Mouse (Mus musculus) hematopoietic stem cell, adult 5-6 weeks (primary cell): ENCODE results near the gene Fam241a. TPM values are rescaled to one million over a fixed set of nuclear protein-coding genes. Genes with fewer than 3 reads are reported as not detected.

Experiments used
- ATAC-seq, 2 experiments: fragments of 125-278 bp in 1 of 2; replicated peaks in 1 of 2; 2 replicates each; pipeline ENCODE4 v1.8.0; 2016 to 2017; ENCODE audit warnings: inconsistent platforms in 2 of 2, mild to moderate bottlenecking in 2 of 2, moderate number of reproducible peaks in 2 of 2, low read depth in 1 of 2, moderate TSS enrichment in 1 of 2; ENCODE audit not compliant: low FRiP score in 2 of 2, poor library complexity in 2 of 2, severe bottlenecking in 2 of 2, insufficient read depth in 1 of 2, low TSS enrichment in 1 of 2
- total RNA-seq: library from RNA; stranded (forward); fragments of 172-1452, 232-1000 nt; gene quantifications from 2 replicates; pipeline ENCODE4 v1.2.3, GENCODE M21; 2017

The Fam241a gene
- total RNA-seq, 1 experiment from 2014 or later, result 10.6 TPM

DNA sequence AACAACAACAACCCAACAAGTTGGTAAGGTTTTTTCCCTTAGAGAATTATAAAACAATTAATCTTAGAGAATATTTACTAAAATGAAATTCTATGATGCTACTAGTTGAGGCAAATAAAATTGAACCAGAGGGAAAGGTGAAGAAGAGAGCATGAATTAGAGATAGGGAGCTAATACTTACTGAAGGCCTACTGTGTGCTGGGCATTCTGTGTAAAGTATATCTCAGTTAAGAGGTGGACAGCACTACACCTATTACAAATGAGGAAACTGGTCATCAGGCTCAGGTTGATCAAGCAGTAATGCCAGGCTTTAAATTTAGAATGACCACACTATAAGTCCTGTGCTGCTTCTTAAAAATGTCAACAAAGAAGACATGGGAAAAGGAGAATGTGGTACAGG, 6.1 kb downstream of the Fam241a start:
- ATAC-seq, result no peak

DNA sequence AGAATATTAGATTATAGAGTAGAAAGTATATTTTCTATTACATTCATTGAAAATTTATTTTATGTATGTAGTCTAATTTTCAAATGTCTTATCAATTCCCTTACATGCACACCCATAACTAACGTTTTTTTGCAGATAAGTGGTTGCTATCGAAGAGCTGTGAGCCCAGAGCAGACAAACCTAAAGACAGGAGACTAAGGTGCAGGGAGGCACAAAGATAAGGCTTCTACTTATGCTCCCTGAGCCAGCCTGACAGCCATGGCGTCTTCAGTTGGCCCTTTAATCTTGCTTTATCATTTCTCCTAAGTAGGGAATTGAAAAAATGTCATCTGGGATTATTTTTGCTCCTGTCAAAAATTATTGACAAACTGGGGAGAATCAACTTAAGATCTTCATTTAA, 6.6 kb downstream of the Fam241a start:
- ATAC-seq, result 0 out of 4 replicates have a peak, but pooled peaks of 1 of the 2 experiments have one; percentile 20

DNA sequence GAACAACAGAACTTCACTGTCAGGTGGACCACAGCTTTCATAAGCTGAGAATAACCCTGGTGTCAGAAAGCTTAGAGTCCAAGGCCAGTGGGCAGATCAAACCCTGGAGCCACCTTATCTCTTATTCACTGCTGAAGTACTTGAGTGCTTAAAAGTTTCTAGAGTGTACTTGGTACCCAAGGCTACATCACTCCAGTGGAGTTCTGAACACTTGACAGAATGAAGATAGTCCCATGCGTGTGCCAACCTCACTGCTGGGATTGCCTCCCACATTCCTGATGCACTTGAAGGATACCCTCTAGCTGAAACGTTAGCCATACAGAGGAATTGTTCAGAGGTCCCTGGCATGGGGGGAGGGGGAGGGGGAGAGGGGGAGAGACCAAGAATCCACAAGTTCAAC, 14.4 kb downstream of the Fam241a start:
- ATAC-seq, result no peak

DNA sequence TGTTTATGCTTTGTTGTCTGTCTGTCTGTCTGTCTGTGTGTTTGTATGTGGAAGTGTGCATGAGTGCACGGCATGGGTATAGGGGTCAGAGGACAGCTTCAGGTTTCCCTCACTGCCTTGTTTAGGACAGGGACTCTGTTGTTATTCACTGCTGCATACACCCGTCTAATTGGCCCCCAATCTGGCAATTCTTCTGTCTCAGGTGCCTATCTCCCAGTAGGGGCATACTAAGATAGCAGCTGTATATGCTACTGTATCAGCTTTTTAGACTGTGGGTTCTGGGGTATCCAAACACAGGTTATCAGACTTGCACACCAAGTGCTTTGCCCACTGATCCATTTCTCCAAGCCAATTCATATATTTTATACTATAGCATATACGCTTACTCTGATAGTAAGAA, 16.2 kb downstream of the Fam241a start:
- no peak for ATAC-seq

DNA sequence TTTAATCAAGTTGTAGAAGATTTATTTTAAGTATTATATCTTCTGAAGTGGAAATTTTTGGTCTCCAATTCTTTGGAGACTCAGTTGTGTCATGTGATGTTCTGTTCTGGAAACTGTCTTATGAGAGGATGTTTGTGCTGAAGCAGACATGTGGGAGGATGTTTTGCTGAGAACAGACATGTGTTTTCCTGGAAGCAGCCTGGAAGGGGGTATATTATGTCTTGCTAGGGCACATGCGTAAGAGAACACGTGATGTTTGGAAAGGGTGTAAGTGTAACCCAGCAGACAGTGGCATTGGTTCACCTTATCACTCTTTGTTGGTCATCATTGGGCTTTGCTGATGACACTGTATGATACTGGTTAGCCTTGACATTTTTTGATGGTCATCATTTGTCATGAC, 20.6 kb downstream of the Fam241a start:
- ATAC-seq, result no peak

DNA sequence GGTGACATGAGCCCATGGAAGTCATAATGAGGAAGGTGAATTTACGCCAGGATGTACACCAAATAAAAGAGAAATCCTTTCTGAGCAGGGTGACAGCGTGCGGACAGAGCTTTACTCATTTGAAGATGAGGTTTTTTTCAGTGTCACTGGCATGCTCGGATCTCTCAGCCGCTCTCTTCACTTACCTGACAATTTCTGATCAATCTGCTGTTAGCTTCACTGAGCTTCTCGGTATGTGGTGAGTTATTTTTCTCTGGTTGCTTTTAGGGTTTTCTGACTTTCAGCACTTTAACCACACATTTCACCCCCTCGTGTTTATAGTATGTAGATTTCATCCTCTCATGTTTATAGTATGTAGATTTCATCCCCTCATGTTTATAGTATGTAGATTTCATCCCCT, 21.1 kb downstream of the Fam241a start:
- no peak for ATAC-seq

DNA sequence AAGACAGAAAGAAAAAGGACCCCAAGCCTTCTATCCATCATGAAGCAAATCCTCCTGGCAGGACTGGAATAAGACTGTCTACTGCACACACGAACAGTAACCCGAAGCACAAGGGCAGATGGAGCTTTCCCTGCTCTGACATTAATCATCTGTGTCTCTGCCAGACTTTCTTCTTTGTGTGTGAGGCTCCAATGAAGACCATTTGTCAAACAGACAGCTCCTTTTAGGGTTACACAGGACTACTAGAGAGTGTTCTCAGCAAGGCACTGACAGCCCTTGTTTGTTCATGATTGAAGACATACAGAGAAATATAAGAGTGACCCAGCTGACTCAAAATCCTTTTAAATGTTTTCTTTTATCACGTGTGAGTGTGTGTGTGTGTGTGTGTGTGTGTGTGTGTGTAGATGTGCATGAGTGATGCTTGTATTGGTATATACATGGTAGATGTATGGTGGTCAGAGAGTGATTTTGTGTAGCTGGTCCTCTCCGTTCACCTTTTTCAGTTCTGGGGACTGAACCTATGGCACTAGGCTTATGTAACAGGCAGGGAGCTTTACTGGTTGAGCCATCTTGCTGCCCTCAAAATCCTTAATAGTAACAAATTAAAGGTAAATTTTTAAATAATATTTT, 21.8 kb downstream of the Fam241a start:
- ATAC-seq, result no peak

DNA sequence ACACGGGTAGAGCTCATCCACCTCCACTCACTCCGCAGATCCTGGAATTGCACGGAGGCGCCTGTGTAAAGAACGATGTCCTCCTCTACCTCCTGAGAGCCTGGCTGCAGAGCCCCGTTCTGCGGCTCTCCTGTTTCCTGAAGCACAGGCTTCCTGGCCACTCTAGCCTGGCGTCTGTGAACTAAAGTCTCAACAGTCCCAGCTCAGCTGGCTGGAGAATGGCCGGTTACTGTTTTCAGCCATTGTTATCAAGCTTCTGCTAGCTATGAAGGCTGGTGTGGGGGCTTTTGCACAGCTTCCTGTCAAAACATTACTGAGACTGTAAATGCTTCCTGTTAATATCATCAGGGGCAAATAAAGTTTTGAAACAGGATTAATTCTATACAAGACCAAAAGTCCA, 24.5 kb downstream of the Fam241a start:
- no peak for ATAC-seq

DNA sequence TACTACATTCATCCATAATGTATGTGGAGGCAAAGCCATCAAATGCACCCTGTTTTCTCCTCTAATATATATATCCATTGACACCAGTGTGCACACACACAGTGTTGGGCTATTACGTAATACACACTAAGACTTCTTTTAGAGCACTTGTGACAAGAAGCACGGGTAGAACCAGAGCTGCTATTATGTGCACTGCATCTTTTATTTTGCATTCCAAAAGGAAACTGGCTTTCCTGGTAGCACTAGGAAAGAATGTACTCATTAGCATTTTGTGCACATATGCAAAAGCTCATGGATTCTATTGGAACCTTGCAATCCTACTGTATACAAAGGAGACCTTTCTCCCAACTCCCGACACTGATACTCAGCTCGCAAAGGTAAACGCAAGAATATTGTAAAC, 27.2 kb downstream of the Fam241a start:
- no peak for ATAC-seq

DNA sequence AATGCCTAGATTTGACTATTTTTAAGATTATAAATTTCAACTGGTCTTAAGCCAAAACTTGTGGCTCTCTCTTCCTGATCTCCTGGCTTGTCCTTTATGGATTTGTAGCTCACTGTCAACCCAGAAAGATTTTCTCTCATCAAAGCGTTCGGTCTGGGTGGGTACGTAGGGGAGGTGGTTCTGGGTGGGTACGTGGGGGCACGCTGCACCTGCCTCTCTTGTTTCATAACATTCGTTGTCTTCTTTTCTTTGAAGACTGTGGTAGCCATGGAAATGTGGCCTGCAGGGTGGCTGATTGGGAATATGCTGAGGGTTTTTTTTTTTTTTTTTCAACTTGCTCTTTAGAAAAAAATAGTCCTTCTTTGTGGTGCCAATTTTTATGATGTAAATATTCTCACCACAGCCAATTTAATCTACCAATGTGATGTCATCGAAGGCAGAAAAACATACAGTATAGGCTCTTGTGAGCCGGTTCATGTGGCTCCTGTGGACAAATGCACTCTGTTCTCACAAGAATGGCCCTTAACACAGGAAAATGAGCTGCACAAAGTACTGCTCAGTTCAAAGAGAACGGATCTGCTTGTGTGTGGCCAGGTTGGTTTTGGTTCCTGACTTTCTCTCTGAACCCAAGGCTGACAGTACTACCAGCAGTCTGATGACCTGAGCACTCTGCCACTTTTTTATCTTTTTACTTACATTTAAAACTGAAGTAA, 27.9 kb downstream of the Fam241a start:
- no peak for ATAC-seq

DNA sequence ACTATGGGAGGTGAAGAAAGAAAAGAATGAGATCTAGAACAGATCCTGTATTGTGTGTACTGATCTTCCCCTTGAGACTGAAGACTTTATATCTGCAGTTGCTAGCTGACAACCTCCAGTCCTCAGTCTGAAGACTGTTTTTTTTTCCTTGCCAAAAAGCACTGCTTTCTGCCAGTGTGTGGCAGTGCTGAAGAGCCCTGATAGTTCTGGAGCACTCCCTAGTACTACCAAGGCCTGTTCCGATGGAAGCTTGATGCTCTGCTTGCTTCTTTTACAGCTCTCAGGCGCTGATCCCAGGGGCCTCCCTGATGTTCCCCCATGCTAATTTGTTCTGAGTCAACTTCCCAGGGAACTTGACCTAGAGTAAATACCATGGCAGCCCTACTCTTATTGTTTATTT, 31.9 kb downstream of the Fam241a start:
- no peak for ATAC-seq

DNA sequence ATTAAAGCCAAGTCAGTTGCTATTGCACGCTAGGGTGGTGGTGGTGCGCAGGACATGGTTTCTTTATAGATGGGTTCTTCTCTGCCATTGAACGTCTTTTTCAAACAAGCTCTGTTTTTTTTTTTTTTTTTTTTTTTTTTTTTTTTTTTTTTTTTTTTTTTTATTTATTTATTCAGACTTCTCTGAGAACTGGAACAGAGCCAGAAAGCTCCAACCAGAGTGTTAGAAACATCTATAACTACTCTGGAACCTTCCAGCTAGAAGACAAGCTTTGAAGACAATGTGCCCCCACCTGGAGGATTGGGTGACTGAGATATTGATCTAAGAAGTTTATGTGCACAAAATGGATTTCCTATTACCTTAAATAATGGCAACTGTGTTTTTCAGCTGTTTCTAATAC, 32.6 kb downstream of the Fam241a start:
- no peak for ATAC-seq

DNA sequence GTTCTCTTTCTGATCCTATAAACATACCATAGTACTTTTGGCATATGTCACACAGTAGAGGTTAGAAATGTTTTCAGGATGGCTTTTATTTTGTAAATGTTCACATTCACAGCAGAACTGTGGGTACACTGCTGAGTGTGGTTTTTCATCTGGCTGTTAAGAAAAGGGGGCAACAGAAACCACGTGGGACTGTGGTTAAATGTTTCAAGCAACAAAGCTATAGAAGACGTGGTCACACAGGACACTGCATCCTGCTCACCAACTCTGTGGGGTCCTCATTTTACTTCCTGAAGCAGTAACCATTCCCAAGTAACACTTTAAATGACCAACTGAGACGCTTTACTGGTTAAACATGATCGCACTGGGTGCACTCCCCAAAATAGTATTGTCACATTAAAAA, 33.6 kb downstream of the Fam241a start:
- peak; percentile 51 to 69 for ATAC-seq

DNA sequence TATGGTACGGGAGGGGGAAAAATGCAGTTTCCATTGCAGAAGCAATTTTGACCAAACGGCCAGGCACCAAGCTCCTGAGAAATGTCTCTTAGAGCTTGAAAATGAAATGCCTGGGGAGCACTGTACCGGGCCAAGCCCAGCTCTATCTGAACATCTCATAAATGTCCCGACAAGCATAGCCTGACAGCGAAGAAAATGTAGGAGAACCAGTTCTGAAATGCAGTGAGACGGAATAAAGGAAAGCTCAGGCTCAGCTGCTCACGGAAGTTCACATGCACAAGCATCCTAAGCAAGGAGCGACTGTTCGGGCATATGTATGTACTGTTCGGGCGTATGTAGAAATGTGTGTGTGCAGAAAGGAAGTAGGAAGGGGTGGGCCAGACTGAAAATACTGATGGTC, 34.8 kb downstream of the Fam241a start:
- no peak for ATAC-seq

DNA sequence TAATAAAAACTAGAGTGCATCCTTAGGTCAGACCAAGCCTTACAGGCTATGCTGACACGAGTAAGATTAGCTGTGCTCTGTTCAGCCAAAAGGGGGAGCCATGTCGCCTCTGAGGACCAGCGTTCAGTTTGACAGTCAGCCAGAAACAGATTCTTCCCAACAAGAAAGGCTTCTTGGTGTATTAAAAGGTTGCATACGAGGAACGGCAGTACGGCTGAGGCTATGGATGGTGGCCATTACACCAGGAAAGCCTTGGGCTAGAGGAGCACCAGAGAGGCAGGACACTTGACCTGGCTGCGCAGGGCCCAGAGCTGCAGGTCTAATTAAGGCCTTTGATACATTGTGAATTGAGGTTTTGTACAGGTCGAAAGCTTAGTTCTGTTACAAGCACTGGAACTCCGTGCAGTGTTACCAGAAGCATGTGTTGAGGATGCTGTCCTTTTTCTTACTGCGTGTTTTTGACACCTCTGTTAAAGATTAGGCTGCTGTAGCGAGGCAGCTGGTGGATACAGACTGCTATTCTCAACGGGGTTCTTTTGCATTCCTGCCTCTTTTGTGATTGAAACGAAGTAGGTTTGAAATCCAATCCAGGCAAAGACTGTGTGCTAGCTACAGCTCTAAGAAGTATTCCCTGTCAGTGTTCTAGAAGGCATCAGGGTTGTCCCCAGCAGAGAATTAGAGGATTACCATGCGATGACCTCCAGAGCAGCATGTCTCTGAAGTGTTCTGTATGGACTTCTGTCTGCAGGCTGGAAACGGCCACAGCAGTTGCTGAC, 42.5 kb downstream of the Fam241a start:
- peak; percentile 77 to 92 for ATAC-seq

DNA sequence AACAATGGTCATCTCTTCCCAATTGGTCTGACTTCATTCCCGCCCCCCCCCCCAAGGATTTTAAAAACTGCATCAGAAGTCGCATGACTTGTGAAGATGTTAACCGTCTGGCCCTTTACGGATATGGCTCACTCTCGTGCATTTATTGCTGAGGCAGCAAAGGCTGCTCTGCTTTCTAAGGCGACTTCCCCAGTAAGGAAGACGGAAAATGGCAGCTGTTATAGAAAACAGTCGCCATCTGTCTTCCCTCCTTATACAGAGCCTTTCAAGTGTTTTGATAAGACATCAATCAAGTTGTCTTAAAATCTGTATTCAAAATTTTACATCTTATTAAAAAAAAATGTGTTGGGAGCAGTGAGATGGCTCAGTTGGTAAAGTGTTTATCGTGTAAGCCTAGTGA, 43.4 kb downstream of the Fam241a start:
- no peak for ATAC-seq

DNA sequence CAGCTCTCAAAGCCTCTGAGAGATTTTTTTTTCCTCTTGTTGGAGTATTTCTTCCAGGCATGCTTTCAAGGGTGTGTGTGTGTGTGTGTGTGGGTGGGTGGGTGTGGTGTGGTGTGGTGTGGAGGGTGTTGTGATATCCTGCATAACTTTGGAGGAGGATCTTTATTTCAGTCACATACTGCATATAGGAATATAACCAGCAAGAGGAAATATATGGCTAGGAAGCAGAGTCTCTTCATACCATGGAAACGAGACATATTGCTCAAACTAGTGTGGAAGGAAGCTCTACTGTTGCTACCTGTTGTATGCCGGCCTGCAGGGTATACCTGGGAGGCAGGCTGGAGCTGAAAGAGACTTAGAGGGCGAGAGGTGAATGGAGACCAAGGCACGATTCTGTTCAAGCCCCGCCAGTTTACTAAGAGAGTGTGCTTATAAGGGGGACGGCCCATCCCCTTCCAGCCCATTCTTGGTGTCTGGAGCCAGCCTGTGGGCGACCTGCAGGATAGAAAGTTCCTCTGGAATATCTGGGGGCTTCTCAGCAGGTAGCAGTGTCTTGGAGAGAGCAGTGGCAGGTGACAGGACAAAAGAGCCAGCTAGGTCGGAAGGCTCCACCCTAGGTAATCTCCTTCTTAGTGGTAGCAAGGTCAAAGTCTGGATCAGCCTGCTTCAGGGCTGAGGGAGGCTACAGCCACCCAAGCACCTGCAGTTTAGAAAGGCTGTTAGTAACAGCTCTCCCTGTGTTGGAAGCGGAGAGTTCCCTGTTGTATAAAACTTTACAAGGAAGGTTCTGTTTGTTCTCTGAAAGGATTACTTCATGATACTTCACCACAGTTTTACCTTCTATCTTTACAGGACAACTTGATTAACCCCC, 45.1 kb downstream of the Fam241a start:
- ATAC-seq, result no peak

DNA sequence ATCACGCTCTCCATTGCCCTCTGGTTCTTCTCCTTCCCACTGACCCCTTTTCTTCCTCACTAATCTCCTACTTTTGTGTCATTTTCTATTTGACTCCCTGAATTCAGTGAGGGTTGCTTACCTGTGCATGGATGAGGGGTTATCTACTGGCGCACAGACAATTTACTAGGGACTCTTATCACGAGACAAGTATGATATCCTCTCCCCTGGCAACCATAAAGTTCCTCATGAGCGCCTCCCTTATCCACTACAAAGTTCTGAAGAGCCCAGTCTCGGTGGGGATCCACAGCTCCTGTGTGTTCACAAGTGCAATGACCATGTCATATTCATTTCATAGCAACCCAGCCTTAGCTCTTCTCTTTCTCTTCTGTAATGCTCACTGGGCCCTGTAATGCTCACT, 46.2 kb downstream of the Fam241a start:
- ATAC-seq, result no peak
